Mouse (Mus musculus) erythroblast, embryonic 14.5 days (primary cell): ENCODE measurements around the gene Tfdp1.

Source experiments
- GATA1 ChIP-seq: IDR thresholded peaks from 2 replicates; pipeline ENCODE4 v1.6.1; 2012; ENCODE audit warnings: low read length, inconsistent platforms, mixed read lengths
- TAL1 ChIP-seq: IDR thresholded peaks from 3 replicates; pipeline ENCODE4 v1.6.1; 2012; ENCODE audit warnings: low read length, inconsistent platforms, mixed read lengths

DNA sequence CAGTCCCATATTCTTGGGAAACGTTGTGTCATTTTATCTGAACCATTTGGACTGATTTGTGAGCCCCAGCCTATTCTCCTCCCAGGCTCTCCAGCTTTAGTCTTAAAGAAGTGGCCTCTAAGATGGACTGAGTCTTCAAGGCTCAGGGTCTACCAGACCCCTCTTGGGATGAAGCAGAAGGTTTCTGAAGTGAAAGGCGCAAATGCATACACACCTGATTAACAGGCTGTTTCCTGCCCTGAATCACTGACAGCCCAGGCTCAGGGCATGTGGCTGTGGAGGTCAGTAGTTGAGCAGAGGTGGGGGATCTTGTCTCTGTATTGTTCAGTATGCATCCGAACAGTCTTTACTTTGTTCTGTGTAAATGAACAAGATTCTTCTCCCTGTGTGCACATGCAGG lies 873 bp upstream of the Tfdp1 start:
- TF ChIP-seq GATA1 (no peak), TAL1 (no peak)
